Mouse (Mus musculus) lung, postnatal 25 days (tissue): ENCODE results near the gene Yju2.

Experiments used
- DNase-seq: peaks from one replicate; pipeline ENCODE4 v3.0.0; 2022; ENCODE audit warnings: low spot score

The Yju2 gene

DNA sequence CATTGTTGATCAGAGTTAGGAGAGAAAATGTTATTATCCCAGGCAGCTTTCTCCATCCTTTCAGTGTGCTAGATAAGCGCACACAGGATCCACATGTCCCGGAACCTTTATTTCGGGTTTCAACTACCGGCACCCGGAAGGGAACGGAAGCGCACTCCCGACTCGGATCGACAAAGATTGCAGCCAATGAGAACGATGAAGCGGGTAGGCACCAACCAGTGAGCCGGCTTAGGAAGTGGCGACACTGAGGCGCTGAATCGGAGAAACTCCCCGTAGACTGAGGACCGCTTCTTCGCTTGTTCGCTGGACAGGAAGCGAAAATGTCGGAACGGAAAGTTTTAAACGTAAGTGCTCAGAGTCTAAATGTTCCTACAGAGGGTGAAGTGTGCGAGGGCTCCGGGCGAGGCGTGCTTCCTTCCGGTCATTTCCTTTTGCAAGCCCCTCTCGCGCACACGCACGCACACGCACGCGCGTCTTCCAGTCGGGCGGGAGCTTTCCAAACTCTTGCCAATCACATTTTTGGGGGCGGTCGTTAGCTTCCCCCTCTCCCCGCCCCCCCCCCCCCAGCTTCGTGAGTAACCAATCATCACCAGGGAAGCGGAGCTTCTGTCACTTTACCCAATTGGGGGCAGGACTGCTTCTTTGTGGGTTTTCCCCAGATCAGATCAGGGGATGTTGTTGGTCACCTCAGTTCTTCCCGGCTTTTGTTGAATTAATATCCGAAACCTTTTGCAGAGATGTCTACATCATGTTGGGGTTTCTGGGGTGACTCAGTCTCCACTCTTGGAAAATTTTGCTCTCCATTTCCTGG is at the start of gene Yju2:
Gene Yju2, plus strand, starts transcription at position 182 of the 811 bp plus-strand sequence.
- DNase-seq, result peak; percentile 94

DNA sequence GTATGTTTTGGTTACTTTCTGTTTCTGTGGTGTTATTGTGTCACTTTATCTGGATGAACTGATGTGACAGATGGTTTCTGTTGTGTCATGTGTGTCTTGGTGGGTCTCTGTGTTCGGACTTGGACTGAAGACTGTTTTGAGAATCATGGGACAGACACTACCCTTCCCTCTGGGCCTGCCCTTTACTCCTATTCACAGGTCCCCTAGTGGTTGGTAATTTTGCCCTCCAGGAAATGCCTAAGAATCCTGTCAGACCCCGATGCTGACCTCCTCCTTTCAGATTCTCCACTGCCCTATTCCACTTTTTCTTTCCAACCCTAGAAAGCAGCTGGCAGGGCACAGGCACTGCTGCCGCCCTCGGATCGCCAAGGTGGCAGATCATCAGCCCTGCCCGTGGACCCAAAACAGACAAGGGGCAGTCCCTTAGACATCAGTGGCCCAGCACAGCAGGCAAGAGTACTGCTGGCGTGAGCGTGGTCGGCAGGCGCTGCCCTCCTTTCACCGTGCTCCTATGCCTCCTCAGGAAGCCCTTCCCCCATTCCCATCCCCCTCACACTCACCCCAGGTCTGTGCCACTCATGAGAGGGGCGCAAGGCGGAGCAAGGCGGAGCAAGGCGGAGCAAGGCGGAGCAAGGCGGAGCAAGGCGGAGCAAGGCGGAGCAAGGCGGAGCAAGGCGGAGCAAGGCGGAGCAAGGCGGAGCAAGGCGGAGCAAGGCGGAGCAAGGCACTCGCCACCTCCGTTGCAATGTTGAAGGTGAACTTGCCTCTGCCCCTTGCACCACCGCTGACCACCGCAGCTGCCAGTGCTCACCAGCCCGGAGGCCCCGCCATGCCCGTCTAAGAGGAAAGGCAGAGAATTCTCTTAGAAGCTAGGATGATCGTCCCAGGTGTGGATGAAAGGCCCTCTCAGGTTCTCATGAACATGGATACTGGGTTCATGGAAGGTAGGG is 27.1 kb upstream of the Yju2 start:
- DNase-seq, result peak; percentile 51

DNA sequence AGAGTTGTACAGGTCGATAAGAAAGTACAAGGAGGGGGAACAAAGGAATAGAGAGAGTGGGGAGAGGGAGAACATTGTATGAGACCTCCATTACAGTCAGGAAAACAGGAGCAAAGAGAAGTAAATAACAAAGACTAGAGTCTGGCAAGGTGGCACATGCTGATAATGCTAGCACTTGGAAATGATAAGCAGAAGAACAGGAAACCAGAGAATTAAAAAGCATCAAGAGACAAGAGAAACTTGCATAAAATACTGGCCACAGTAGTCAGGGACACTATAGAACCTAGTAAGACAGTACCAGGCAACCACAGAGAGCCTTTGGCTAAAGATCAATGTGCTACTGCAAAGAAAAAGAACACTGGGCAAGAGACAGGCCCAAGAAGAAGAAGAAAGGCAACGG is 26.3 kb upstream of the Yju2 start:
- DNase-seq, result no peak

DNA sequence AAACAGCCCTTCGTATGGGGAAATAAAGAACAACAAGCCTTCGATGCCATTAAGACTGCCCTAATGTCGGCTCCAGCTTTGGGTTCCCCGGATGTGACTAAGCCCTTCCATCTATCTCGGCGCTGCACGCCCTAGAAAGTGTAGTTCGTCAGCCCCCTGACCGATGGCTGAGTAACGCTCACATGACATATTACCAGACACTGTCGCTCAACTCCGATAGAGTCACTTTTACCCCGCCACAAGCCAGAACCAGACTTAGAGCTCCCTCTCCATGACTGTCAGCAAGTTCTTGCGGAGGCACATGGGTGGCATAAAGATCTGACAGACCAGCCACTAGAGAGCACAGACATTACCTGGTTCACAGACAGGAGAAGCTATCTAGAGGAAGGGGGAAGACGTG is 25.7 kb upstream of the Yju2 start:
- no peak for DNase-seq

DNA sequence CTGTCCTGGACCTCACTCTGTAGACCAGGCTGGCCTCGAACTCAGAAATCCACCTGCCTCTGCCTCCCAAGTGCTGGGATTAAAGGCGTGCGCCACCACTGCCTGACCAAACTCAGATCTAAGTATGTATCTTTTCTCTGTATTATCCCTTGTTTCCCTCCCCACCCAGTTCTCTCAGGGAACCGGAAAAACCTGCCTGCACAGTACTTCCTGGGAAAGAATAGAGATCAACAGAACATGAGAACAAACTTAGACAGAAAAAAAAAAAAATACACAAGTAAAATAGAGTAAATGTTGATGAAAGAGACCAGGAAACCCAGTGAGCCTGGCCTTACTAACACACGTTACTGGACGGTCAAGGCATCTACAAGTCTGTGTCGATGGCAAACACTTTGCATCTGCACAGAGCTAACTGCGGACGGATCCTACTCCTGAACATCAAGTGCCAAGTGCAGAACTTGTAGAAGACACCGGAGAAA is 14.5 kb upstream of the Yju2 start:
- peak; percentile 56 for DNase-seq

DNA sequence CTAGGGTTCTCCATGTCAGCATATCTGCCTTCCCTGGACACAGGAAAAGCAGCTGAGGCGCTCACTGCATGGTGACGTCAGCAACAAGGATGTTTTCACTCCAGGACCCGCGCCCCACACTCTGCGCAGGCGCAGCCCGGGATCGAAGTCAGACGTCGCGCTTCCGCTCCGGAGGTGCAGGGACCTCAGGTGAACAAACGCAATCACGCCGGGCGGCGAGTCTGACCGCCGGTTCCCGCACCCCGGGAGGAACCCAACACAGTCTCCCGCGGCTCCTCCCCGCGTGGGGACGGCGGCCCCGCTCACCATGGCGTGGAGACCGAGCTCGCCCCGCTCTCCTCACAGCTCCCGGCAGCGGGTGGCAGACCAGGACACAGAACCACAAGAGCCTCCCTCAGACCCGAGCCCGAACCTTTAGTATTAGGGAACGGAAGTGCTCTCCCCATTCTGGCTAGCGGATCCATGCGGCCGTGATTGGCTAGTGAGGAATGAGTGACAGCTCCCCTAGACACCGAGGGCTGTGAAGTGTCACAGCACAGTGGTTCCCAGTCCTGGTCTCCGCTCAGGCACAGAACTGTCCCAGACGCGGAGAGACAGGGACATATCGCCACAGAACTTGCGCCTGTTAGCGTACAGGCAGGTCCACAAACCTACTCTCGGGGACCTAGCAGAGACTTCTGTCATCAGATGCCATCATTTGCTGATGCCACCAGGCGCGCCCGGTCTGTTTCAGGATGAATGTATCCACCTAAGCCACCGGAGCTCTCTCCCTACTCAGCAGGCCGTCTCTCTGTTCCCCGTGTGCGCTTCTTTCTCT is 13.8 kb upstream of the Yju2 start:
- peak; percentile 96 for DNase-seq

DNA sequence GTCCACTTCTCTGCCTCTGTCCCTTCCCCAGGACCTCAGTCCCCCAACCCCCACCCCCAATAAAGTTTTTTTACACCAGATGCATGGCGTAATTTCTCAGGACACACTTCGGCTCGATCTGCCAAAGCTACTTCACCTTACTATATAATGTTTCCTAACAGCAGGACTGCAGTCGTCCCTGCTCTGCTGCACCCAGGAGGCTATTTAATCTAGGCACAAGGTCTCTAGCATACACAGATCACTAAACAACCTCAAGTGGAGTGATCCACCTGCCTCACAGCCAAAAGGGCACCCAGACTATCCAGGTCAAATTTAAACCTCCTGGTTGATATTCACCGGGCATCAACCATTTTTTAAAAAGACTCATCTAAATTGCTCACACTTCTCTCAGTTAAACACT is 13.2 kb upstream of the Yju2 start:
- DNase-seq, result no peak

DNA sequence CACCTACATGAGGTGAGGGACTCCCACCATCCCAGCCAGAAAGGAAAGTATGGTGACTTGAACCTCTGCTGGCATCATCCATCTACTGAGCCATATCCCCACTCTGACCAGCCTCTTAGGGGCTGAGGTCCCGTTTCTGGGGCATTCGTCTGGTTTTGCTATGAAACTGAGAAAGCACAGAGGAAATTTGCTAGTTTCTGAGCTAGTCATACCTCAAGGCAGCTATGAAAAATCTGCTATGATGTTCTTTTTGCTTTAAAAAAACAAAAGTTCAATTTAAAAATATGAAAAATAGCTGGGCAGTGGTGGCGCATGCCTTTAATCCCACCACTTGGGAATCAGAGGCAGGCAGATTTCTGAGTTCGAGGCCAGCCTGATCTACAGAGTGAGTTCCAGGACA is 10.3 kb upstream of the Yju2 start:
- no peak for DNase-seq

DNA sequence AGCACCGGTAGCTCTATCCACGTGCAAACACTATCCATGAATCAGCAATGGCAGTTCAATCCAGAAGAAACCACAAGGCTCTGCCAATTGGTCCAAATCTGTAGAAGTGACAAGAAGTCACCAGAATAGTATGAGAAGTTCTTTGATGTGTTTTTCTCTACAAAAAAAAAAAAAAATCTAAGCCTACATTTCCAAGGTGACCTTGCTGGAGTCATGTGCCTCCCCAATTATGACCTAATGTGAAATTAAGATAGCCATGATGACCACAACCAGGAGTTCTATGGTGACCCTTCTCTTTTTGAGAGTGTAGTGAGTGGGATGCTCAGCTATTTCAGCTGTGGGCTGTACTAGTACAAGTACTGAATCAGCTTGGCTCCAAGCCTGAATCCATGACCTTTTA is 9.5 kb upstream of the Yju2 start, which contains the start of gene Zfp119b:
Gene Zfp119b, minus strand, starts transcription at position 101 of the 400 bp plus-strand sequence.
- DNase-seq, result no peak

DNA sequence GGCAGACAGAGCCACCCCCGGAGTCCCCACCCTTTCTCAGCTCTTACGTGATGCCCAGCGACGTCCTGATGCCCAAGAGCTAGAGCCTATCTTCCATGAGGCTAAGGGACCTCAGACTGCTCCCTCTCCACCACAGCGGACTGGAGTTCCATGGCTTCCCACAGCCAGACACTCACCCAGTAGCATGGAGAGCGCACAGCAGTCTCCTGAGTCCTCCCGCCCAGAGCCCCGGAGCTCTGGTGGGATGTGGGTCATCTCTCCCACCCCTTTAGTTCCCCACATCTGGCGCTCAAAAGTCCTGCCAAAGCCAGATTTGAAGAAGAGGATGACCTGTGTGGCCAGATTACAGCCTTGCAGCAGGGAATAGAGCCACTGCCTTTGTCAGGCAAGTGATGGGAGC is 8.3 kb upstream of the Yju2 start:
- DNase-seq, result no peak

DNA sequence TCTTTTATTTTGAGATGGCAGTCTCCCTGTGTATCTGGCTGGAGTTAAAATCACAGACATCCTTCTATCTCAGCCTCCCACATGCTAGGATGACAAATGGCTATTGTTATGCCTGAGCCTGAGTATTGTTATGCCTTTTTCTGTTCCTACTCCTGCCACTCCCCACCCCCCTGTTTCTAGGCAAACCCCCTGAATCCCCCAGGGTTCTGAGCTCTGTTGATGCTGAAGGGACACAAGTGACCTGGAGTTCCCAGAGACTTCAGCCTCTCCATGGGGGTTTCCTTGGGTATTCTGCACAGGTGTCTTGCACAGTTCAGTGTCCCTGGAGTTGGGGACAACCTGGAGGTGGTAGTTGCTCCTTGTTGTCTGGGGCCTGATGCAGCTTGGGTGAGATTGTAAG is 6.9 kb upstream of the Yju2 start:
- no peak for DNase-seq

DNA sequence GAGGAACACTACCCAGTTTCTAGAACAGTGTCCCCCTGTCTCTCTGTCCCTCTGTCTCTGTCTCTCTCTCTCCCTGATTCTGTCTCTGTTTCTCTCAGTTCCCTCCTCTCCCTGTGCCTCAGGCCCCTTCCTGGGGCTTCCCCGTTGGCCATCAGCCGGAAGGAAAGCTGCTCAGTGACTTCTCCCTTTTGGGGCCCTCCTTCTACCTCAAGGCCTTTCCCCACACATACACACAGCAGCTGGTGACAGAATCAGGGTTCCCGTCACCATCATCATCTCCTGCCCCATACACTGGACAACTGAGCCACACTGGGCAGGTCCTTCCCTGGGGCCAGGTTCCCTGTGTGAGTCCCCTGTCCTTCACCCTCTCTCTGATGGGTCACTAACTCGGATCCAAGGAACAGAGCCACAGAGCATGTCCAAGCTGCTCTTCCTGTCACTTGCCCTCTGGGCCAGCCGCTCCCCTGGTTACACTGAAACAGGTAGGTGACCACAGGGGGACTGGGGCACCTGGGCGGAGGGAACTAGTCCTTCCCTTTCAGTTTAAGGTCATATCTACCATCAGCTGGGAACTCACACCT is 6.4 kb upstream of the Yju2 start, which contains the start of gene Ebi3:
Gene Ebi3, plus strand, starts transcription at position 194 of the 581 bp plus-strand sequence.
- DNase-seq, result no peak

DNA sequence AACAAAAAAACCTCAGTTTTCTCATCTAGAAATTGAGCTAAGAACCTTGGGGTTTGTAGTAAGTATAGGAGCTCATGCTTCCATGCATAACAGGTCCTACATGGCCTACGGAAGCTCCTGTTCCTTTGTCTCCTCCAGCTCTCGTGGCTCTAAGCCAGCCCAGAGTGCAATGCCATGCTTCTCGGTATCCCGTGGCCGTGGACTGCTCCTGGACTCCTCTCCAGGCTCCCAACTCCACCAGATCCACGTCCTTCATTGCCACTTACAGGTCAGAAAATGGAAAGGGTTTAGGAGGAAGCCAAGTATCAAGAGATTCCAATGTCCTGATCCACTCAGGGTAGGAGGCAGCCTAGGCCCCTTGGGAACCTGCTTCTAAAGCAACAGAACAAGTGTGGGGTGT is 5.1 kb upstream of the Yju2 start:
- no peak for DNase-seq

DNA sequence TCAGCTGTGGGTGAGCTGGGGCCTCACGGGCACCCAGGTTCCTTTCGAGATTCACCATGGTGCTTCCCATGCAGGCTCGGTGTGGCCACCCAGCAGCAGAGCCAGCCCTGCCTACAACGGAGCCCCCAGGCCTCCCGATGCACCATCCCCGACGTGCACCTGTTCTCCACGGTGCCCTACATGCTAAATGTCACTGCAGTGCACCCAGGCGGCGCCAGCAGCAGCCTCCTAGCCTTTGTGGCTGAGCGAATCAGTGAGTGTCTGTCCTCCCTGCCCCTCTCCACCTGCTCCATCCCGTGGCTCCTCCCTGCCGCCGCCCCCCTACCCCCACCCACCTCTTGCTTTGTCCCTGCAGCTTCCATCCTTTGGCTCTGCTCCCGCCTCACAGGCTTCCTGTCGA is 4.7 kb upstream of the Yju2 start:
- no peak for DNase-seq

DNA sequence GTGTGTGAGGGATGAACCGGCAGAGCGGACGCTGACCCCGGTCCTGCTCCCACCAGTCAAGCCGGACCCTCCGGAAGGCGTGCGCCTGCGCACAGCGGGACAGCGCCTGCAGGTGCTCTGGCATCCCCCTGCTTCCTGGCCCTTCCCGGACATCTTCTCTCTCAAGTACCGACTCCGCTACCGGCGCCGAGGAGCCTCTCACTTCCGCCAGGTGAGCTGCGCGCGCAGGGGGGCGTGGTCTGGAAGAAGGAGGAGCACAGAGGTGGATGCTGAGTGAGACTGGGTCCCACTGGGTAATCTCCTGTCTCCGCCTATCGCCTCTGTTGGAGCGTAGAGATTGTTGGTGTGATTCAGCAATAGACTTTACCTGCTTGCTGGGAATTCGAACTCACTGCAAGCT is 2.8 kb upstream of the Yju2 start:
- DNase-seq, result peak; percentile 80

DNA sequence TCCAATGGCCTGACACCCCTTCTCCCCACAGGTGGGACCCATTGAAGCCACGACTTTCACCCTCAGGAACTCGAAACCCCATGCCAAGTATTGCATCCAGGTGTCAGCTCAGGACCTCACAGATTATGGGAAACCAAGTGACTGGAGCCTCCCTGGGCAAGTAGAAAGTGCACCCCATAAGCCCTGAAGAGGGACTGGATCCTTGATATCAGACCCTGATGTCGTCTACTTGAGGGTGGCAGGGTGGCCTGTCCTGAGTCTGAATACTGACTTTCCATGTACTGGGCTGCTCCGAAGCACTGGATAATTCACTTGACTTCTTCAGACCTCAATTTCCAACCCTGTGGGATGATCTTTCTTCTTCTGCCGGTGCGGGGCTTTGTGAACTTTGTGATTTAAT is 2.3 kb upstream of the Yju2 start:
- no peak for DNase-seq

DNA sequence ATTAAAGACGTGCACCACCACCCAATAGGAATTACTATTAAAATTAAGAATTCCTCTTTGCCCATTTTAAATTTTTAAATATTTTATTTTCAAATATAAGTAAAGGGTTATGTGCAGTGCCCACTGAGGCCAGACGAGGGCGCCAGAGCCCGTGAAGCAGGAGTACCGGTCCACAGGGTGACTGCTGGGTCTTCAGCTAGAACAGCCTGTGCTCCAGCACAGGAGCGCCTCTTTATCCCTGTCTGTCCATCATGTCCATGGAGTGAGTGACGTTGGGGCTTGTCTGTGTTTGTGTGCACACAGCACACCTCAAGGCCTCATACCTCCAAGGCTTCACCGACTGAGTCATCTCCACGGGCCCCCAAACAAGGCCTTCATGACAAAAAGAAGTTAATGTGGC is 1.7 kb upstream of the Yju2 start:
- peak; percentile 73 for DNase-seq

DNA sequence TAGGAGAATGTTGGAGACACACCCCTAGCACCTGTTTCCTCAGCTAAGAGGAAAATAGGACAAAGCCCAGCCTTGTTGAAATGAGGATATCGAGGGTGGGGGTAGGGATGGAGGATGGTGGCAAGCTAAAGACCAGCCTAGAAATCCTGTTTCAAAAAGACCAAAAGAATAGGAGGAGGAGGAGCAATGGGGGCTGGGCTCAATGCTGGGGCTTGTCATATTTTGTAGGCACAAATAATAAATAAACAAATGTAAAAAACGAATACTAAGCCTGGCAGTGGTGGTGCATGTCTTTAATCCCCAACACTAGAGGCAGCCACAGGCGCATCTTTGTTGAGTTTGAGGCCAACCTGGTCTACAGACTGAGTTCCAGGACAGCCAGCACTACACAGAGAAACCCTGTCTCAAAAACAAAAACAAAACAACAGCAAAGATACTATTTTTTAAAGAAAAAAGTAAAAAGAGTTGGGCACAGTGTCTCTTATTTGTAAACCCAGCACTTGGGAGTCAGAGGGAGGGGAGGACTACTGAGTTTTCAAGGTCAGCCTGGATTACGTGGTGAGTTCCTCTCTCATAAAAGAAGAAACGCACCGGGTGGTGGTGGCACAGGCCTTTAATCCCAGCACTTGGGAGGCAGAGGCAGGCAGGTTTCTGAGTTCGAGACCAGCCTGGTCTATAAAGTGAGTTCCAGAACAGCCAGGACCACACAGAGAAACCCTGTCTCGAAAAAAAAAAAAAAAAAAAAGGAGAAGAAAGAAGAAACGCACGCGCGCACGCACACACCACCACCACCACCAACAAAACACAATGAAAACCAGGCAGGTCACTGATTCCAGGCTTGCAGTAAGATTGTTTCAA is 944 bp upstream of the Yju2 start:
- no peak for DNase-seq

DNA sequence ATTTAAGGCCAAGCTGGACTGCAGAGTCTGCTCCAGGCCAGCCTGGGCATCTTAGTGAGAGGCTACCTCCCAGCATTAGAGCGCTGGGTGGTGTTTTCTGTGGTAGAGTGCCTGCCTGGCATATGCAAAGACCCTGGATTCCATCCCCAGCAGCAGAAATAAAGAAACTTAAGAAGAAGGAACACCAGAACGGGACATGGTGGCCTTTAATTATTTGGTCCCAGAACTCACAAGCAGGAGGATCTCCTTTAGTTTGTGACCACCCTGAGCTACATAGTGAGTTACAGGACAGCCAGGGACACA is 364 bp upstream of the Yju2 start:
- no peak for DNase-seq

DNA sequence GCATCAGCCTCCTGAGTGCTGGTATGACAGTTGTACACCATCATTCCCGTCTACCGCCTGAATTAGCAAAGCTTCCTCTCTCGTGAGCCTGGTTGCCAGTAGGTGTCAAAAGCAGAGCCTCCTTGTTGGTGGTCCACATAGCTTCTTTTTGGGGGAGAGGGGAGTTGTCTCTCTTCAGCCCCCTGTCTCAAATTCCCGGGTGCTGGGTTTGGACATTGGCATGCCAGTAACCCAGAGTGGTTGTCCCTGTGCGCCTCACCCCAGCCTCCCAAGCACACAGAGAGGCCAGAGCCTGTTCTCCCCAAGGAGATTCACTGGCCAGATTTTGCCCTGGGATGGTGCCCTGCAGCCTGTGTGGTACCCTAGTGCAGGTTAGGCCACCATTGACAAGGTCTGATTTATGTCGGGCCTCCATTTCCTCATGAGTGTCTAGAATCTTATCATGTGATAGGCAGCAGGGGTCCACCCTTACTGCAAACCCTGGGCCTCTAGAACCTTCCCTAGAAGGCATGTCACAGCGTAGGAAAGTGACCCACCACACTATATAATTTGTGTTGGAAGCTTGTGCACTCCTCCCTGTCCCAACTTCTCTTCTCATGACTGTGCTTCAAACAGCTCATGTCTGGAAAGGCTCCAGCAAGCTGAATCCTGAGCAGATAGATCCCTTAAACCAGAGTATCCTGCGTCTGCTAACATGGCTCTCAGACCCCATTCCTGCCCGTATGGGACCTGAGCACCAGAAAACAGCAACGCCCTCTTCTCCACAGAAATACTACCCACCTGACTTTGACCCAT is 1.2 kb downstream of the Yju2 start:
- DNase-seq, result no peak
